Mouse (Mus musculus): Measurements from ENCODE around the gene Ptpre. TPM values are rescaled to one million over a fixed set of nuclear protein-coding genes. Genes with fewer than 3 reads are reported as not detected.

Gene Ptpre
- polyA plus RNA-seq, 2 experiments, result 1.8 to 1.9 TPM

GRCm38 (mm10) chr7:135587821-135588575 lies 50.7 kb downstream of the Ptpre start:
- Histone ChIP-seq H3K27me3 (ENCODE audit: control insufficient read depth, insufficient read depth, low read length) (no peaks in the 10 kb centered on the region), H3K9me3 (ENCODE audit: control insufficient read depth, low read length) (no peaks in the 10 kb centered on the region), H3K9ac (replicated peaks) (no peak overlapping the region), H3K4me3 (ENCODE audit: insufficient read depth in 1 of 2, low read depth in 2 of 2, low read length in 2 of 2) (no peak overlapping the region), H3K36me3 (replicated peaks; ENCODE audit: control insufficient read depth, insufficient read depth, low read depth) (no peaks in the 10 kb centered on the region), H3K4me1 (replicated peaks; ENCODE audit: control insufficient read depth in 2 of 2, insufficient read depth in 2 of 2, low read length in 1 of 2) (peaks cover 3 to 38% of the 10 kb centered on the region in 2 experiments), H3K27ac (no peak overlapping the region), H3K4me2 (ENCODE audit: low read depth) (no peak overlapping the region)
- ATAC-seq (ENCODE audit: insufficient read depth) (no peak), DNase-seq (ENCODE audit: low read depth in 3 of 3, low spot score in 3 of 3) (no peak)
- WGBS (ENCODE audit: insufficient replicate concordance), result 27% methylated on average over 2 of the region's 2 CpGs
- TF ChIP-seq EP300 (IDR thresholded peaks at IDR 0.05; ENCODE audit: low read depth) (no peak), CTCF (IDR thresholded peaks at IDR 0.05; ENCODE audit: low read depth) (no peak)

- Histone ChIP-seq H3K4me2 (ENCODE audit: low read depth) (no peak overlapping the region), H3K4me1 (replicated peaks; ENCODE audit: control insufficient read depth in 2 of 2, insufficient read depth in 2 of 2, low read length in 1 of 2) (peaks cover 9 to 43% of the 10 kb centered on the region in 2 experiments)
- TF ChIP-seq EP300 (IDR thresholded peaks at IDR 0.05; ENCODE audit: low read depth) (no peak), CTCF (IDR thresholded peaks at IDR 0.05; ENCODE audit: low read depth) (no peak)
Observed at GRCm38 (mm10) chr7:135588620-135589309, 51.5 kb downstream of the Ptpre start.

GRCm38 (mm10) chr7:135591461-135591860 lies 54.2 kb downstream of the Ptpre start:
- H3K4me2 ChIP-seq (ENCODE audit: low read depth), result no peak overlapping the region
- no peak overlapping the region for H3K9ac ChIP-seq (replicated peaks)
- H3K27me3 ChIP-seq (ENCODE audit: control insufficient read depth, insufficient read depth, low read length), result no peaks in the 10 kb centered on the region
- DNase-seq (ENCODE audit: low read depth in 3 of 3, low spot score in 3 of 3) (no peak), ATAC-seq (ENCODE audit: insufficient read depth) (no peak)
- H3K27ac ChIP-seq, result no peak overlapping the region
- peaks cover 21 to 57% of the 10 kb centered on the region in 2 experiments for H3K4me1 ChIP-seq (replicated peaks; ENCODE audit: control insufficient read depth in 2 of 2, insufficient read depth in 2 of 2, low read length in 1 of 2)
- no peaks in the 10 kb centered on the region for H3K36me3 ChIP-seq (replicated peaks; ENCODE audit: control insufficient read depth, insufficient read depth, low read depth)
- H3K4me3 ChIP-seq (ENCODE audit: insufficient read depth in 1 of 2, low read depth in 2 of 2, low read length in 2 of 2), result no peak overlapping the region
- TF ChIP-seq EP300 (IDR thresholded peaks at IDR 0.05; ENCODE audit: low read depth) (no peak), CTCF (IDR thresholded peaks at IDR 0.05; ENCODE audit: low read depth) (no peak)
- 28% methylated on average over 2 of the region's 2 CpGs for WGBS (ENCODE audit: insufficient replicate concordance)
- H3K9me3 ChIP-seq (ENCODE audit: control insufficient read depth, low read length), result no peaks in the 10 kb centered on the region

More at GRCm38 (mm10) chr7:135588620-135589309, 51.5 kb downstream of the Ptpre start:
- H3K9ac ChIP-seq (replicated peaks), result no peak overlapping the region
- H3K36me3 ChIP-seq (replicated peaks; ENCODE audit: control insufficient read depth, insufficient read depth, low read depth), result no peaks in the 10 kb centered on the region
- H3K27ac ChIP-seq, result no peak overlapping the region
- ATAC-seq (ENCODE audit: insufficient read depth), result peak; percentile 61
- H3K27me3 ChIP-seq (ENCODE audit: control insufficient read depth, insufficient read depth, low read length), result no peaks in the 10 kb centered on the region
- H3K4me3 ChIP-seq (ENCODE audit: insufficient read depth in 1 of 2, low read depth in 2 of 2, low read length in 2 of 2), result peak overlapping the region in 1 of 2 experiments; percentile 7; a peak in 1 of 4 replicates
- DNase-seq (ENCODE audit: low read depth in 3 of 3, low spot score in 3 of 3), result no peak
- 12% methylated on average over 8 of the region's 8 CpGs for WGBS (ENCODE audit: insufficient replicate concordance)
- no peaks in the 10 kb centered on the region for H3K9me3 ChIP-seq (ENCODE audit: control insufficient read depth, low read length)

- H3K27ac ChIP-seq, result peak overlapping the region; percentile 33
- no peak for DNase-seq (ENCODE audit: low read depth in 3 of 3, low spot score in 3 of 3)
- no peak overlapping the region for H3K4me3 ChIP-seq (ENCODE audit: insufficient read depth in 1 of 2, low read depth in 2 of 2, low read length in 2 of 2)
- no peaks in the 10 kb centered on the region for H3K36me3 ChIP-seq (replicated peaks; ENCODE audit: control insufficient read depth, insufficient read depth, low read depth)
- no peak overlapping the region for H3K9ac ChIP-seq (replicated peaks)
- no peaks in the 10 kb centered on the region for H3K27me3 ChIP-seq (ENCODE audit: control insufficient read depth, insufficient read depth, low read length)
- no peak for ATAC-seq (ENCODE audit: insufficient read depth)
- no peaks in the 10 kb centered on the region for H3K9me3 ChIP-seq (ENCODE audit: control insufficient read depth, low read length)
- H3K4me1 ChIP-seq (replicated peaks; ENCODE audit: control insufficient read depth in 2 of 2, insufficient read depth in 2 of 2, low read length in 1 of 2), result peaks cover 39 to 74% of the 10 kb centered on the region in 2 experiments
- 13% methylated on average over 5 of the region's 5 CpGs for WGBS (ENCODE audit: insufficient replicate concordance)
- H3K4me2 ChIP-seq (ENCODE audit: low read depth), result peak overlapping the region; percentile 20
- TF ChIP-seq EP300 (IDR thresholded peaks at IDR 0.05; ENCODE audit: low read depth) (no peak), CTCF (IDR thresholded peaks at IDR 0.05; ENCODE audit: low read depth) (0 out of 2 replicates have a peak, but pooled peaks have one; percentile 17)
Observed at GRCm38 (mm10) chr7:135593286-135593685, 56.0 kb downstream of the Ptpre start.

- peak overlapping the region; percentile 33 for H3K27ac ChIP-seq
- no peaks in the 10 kb centered on the region for H3K9me3 ChIP-seq (ENCODE audit: control insufficient read depth, low read length)
- peaks cover 45 to 77% of the 10 kb centered on the region in 2 experiments for H3K4me1 ChIP-seq (replicated peaks; ENCODE audit: control insufficient read depth in 2 of 2, insufficient read depth in 2 of 2, low read length in 1 of 2)
- no peak overlapping the region for H3K9ac ChIP-seq (replicated peaks)
- DNase-seq (ENCODE audit: low read depth in 3 of 3, low spot score in 3 of 3), result peak in 1 of 3 experiments; percentile 23
- H3K36me3 ChIP-seq (replicated peaks; ENCODE audit: control insufficient read depth, insufficient read depth, low read depth), result no peaks in the 10 kb centered on the region
- peak overlapping the region; percentile 20 for H3K4me2 ChIP-seq (ENCODE audit: low read depth)
- H3K4me3 ChIP-seq (ENCODE audit: insufficient read depth in 1 of 2, low read depth in 2 of 2, low read length in 2 of 2), result no peak overlapping the region
- H3K27me3 ChIP-seq (ENCODE audit: control insufficient read depth, insufficient read depth, low read length), result no peaks in the 10 kb centered on the region
- TF ChIP-seq EP300 (IDR thresholded peaks at IDR 0.05; ENCODE audit: low read depth) (peak; percentile 51), CTCF (IDR thresholded peaks at IDR 0.05; ENCODE audit: low read depth) (no peak)
- peak; percentile 70 for ATAC-seq (ENCODE audit: insufficient read depth)
- WGBS (ENCODE audit: insufficient replicate concordance), result 7% methylated on average over 3 of the region's 3 CpGs
Observed at GRCm38 (mm10) chr7:135593825-135594224, 56.5 kb downstream of the Ptpre start.

Data from liver, embryonic 14.5 days (tissue).